Mouse (Mus musculus): Measurements from ENCODE around the gene Zpld1. TPM values are rescaled to one million over a fixed set of nuclear protein-coding genes. Genes with fewer than 3 reads are reported as not detected.

The Zpld1 gene
- 0.06 and 0.15 TPM in 2 replicates for polyA plus RNA-seq (2015; fragmentation: Nextera tagmentation; extraction: Ambion mirVana)

DNA sequence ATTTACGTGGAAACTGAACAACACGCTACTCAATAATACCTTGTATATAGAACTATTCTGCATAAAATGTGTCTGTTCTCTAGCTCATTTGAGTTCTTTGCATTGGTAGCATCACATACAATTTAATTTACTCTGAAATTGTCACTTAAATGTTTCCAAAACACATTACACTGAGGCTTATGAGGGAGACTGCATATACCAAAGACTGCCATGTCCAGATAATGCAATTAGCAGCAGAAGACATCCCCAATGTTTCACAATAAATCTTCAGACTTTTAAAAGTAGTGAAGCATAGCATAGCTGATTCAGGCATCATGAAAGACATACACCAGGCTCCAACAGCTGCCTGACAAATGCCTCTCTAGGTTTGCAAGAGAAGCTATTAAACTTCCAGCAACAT, at the start of gene Zpld1:
TSS of gene Zpld1 (minus strand) at position 101 of the 400 bp plus-strand sequence.
- Histone ChIP-seq H3K4me3 (ENCODE audit: low read length) (no peak within 1 kb of the TSS), H3K27me3 (replicated peaks; ENCODE audit: control insufficient read depth, insufficient read depth, low read length) (no peaks in the 10 kb centered on the region), H3K9me3 (ENCODE audit: control insufficient read depth, low read length) (no peaks in the 10 kb centered on the region), H3K27ac (ENCODE audit: low read length) (no peak within 1 kb of the TSS), H3K9ac (ENCODE audit: low read depth, low read length) (no peak within 1 kb of the TSS), H3K4me1 (ENCODE audit: control insufficient read depth, insufficient read depth, low read length) (no peaks in the 10 kb centered on the region), H3K36me3 (ENCODE audit: control insufficient read depth, insufficient read depth, low read length) (no peaks in the 10 kb centered on the region), H3K4me2 (ENCODE audit: low read depth, low read length) (no peak within 1 kb of the TSS)
- 94% methylated on average over 2 of the region's 2 CpGs for WGBS
- no peak for ATAC-seq

DNA sequence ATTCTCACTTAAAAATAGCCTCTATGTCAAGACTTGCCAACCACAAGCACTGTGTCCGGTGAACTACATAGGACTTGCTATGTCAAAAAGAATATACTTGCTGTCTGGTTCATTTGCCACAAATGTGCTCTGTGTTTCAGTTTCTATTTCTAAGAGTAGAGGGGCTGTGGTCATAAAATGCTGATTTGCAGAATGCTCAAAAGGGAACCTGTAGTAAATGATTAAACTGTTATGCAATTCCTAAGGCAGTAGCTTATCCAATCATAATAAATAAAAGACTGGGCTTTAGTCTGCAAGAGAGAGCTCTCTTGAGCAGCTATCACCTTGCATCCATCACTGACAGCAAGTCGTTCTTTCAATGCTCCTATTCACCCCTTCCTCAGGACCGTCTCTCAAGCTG, 47.9 kb upstream of the Zpld1 start:
- H3K27ac ChIP-seq (ENCODE audit: low read length): no peak overlapping the region
- H3K27me3 ChIP-seq (replicated peaks; ENCODE audit: control insufficient read depth, insufficient read depth, low read length): no peaks in the 10 kb centered on the region
- 0 out of 2 replicates have a peak, but pooled peaks have one; percentile 46 for ATAC-seq
- 61% methylated on average over 3 of the region's 3 CpGs for WGBS
- H3K36me3 ChIP-seq (ENCODE audit: control insufficient read depth, insufficient read depth, low read length): no peaks in the 10 kb centered on the region
- no peak overlapping the region for H3K9ac ChIP-seq (ENCODE audit: low read depth, low read length)
- no peak overlapping the region for H3K4me3 ChIP-seq (ENCODE audit: low read length)
- H3K4me1 ChIP-seq (ENCODE audit: control insufficient read depth, insufficient read depth, low read length): no peaks in the 10 kb centered on the region
- H3K9me3 ChIP-seq (ENCODE audit: control insufficient read depth, low read length): no peaks in the 10 kb centered on the region
- H3K4me2 ChIP-seq (ENCODE audit: low read depth, low read length): no peak overlapping the region

DNA sequence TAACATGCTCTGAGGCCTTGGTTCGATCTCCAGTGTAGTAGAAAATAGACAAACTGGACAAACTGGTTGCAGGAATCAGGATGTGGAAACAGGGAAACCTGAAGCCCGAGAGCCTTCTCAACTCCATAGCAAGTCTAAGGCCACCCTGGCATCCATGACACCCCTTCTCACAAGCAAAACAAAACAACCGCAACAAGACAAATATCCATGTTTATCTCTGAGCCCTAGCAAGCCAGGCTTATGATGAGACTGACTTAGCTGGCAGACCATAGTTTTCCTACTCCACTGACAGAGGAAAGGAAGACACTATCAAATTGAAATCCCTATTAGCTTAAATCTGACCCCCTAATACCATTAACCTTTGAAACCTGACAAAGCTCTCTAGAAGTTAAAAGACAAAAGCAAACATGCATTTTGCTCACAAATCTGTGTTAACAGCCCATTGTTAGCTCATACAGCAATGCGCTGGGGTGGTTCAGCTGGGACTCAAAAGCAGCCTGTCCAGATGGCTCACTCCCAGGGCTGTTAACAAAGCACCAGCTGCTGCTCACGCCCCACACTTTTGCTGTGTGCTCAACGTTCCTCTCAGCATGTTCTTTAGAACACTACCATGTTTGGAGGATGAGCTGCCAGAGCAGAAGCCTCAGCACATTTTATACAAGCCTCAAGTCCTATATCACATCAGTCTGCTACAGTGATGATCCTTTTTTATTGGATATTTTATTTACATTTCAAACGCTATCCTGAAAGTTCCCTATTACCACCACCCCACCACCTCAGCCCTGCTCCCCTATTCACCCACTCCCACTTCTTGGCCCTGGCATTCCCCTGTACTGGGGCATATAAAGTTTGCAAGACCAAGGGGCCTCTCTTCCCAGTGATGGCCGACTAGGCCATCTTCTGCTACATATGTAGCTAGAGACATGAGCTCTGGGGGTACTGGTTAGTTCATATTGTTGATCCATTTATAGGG, 24.0 kb upstream of the Zpld1 start:
- peak; percentile 83 for ATAC-seq
- H3K9me3 ChIP-seq (ENCODE audit: control insufficient read depth, low read length): no peaks in the 10 kb centered on the region
- H3K9ac ChIP-seq (ENCODE audit: low read depth, low read length): no peak overlapping the region
- H3K4me3 ChIP-seq (ENCODE audit: low read length): no peak overlapping the region
- H3K36me3 ChIP-seq (ENCODE audit: control insufficient read depth, insufficient read depth, low read length): no peaks in the 10 kb centered on the region
- WGBS: 41% methylated on average over 8 of the region's 8 CpGs
- H3K27me3 ChIP-seq (replicated peaks; ENCODE audit: control insufficient read depth, insufficient read depth, low read length): no peaks in the 10 kb centered on the region
- H3K27ac ChIP-seq (ENCODE audit: low read length): no peak overlapping the region
- H3K4me2 ChIP-seq (ENCODE audit: low read depth, low read length): no peak overlapping the region
- H3K4me1 ChIP-seq (ENCODE audit: control insufficient read depth, insufficient read depth, low read length): no peaks in the 10 kb centered on the region

DNA sequence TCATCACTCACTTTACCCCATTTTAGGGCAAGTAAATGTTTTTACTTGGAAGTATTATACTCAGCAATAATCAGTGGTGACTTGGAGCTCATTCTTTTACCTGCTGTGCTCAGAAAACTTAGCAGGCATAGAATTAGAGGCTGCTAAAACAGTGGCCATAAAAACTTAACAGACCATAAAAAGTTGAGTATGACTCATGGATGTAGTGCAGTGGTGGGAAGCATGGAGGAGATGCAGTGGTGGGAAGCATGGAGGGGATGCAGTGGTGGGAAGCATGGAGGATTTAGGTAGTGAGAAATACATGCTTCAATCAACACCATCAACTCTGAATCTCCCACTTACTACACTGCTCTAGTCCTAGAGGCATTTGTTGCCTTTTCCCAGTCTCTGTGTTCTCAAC, 19.2 kb upstream of the Zpld1 start:
- no peak overlapping the region for H3K4me3 ChIP-seq (ENCODE audit: low read length)
- no peaks in the 10 kb centered on the region for H3K4me1 ChIP-seq (ENCODE audit: control insufficient read depth, insufficient read depth, low read length)
- no peak overlapping the region for H3K27ac ChIP-seq (ENCODE audit: low read length)
- no peaks in the 10 kb centered on the region for H3K36me3 ChIP-seq (ENCODE audit: control insufficient read depth, insufficient read depth, low read length)
- H3K9ac ChIP-seq (ENCODE audit: low read depth, low read length): no peak overlapping the region
- no peak overlapping the region for H3K4me2 ChIP-seq (ENCODE audit: low read depth, low read length)
- H3K27me3 ChIP-seq (replicated peaks; ENCODE audit: control insufficient read depth, insufficient read depth, low read length): no peaks in the 10 kb centered on the region
- no peaks in the 10 kb centered on the region for H3K9me3 ChIP-seq (ENCODE audit: control insufficient read depth, low read length)
- no peak for ATAC-seq

DNA sequence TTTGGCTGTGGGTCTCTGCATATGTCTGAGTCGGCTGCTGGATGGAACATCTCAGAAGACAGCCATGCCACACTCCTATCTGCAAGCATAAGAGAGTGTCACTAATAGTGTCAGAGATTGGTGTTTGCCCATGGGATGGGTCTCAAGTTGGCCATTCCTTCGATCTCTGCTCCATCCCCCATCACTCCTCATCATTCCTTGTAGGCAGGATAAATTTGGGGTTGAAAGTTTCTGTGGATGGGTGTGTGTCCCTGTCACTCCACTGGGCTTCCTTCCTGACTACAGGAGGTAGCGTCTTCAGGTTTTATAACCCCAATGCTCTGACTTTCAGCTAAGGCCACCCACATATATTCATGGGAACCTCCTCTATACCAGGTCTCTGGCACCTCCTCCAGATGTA, 14.3 kb upstream of the Zpld1 start:
- H3K27me3 ChIP-seq (replicated peaks; ENCODE audit: control insufficient read depth, insufficient read depth, low read length): no peaks in the 10 kb centered on the region
- H3K27ac ChIP-seq (ENCODE audit: low read length): no peak overlapping the region
- no peak for ATAC-seq
- 91% methylated on average over 3 of the region's 3 CpGs for WGBS
- H3K4me2 ChIP-seq (ENCODE audit: low read depth, low read length): no peak overlapping the region
- H3K4me1 ChIP-seq (ENCODE audit: control insufficient read depth, insufficient read depth, low read length): no peaks in the 10 kb centered on the region
- no peaks in the 10 kb centered on the region for H3K9me3 ChIP-seq (ENCODE audit: control insufficient read depth, low read length)
- no peak overlapping the region for H3K9ac ChIP-seq (ENCODE audit: low read depth, low read length)
- H3K4me3 ChIP-seq (ENCODE audit: low read length): no peak overlapping the region
- no peaks in the 10 kb centered on the region for H3K36me3 ChIP-seq (ENCODE audit: control insufficient read depth, insufficient read depth, low read length)

DNA sequence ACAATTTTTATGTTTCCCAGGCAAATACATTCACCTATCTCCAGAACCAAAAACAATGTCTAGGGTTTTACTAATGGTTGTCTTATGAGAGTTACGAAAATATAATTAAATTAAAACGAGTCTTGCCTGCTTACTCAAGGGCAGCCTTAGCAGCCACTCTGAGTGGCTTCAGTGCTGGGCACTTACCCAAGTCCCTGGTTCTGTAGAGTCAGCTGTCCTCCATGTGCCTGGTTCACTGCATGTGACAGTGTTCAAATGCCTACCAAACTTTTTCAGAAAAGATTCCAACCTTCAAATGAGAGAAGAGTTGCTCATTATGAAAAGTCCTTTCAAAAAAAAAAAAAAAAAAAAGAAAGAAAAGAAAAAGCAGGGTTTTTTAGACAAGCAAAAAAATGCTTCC, 15.1 kb downstream of the Zpld1 start:
- H3K9me3 ChIP-seq (ENCODE audit: control insufficient read depth, low read length): no peaks in the 10 kb centered on the region
- H3K9ac ChIP-seq (ENCODE audit: low read depth, low read length): no peak overlapping the region
- H3K27ac ChIP-seq (ENCODE audit: low read length): no peak overlapping the region
- 84% methylated on average over 2 of the region's 2 CpGs for WGBS
- H3K4me2 ChIP-seq (ENCODE audit: low read depth, low read length): no peak overlapping the region
- ATAC-seq: no peak
- no peaks in the 10 kb centered on the region for H3K4me1 ChIP-seq (ENCODE audit: control insufficient read depth, insufficient read depth, low read length)
- no peaks in the 10 kb centered on the region for H3K27me3 ChIP-seq (replicated peaks; ENCODE audit: control insufficient read depth, insufficient read depth, low read length)
- H3K4me3 ChIP-seq (ENCODE audit: low read length): no peak overlapping the region
- no peaks in the 10 kb centered on the region for H3K36me3 ChIP-seq (ENCODE audit: control insufficient read depth, insufficient read depth, low read length)

DNA sequence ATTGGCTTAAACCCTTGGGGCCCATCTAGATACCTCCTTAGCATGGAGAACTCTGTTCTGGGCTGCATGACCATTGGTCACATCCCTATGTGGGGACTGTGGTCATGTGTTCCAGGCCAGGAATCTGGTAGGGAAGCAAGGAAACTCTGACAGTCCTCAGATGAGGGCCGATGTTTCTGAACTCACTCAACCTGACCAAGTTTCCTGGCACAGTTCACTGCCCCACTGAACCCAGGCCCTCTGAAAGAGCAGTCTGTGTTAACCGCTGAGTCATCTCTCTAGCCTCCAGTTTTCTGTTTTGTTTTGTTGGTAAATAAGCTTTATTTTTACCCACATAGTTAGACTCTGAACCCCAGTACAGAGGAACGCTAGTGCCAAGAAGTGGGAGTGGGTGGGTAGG, 20.3 kb downstream of the Zpld1 start:
- H3K9me3 ChIP-seq (ENCODE audit: control insufficient read depth, low read length): no peaks in the 10 kb centered on the region
- H3K27me3 ChIP-seq (replicated peaks; ENCODE audit: control insufficient read depth, insufficient read depth, low read length): no peaks in the 10 kb centered on the region
- no peak overlapping the region for H3K4me2 ChIP-seq (ENCODE audit: low read depth, low read length)
- H3K4me1 ChIP-seq (ENCODE audit: control insufficient read depth, insufficient read depth, low read length): no peaks in the 10 kb centered on the region
- WGBS: 94% methylated on average over 3 of the region's 3 CpGs
- H3K4me3 ChIP-seq (ENCODE audit: low read length): no peak overlapping the region
- H3K27ac ChIP-seq (ENCODE audit: low read length): no peak overlapping the region
- no peaks in the 10 kb centered on the region for H3K36me3 ChIP-seq (ENCODE audit: control insufficient read depth, insufficient read depth, low read length)
- H3K9ac ChIP-seq (ENCODE audit: low read depth, low read length): no peak overlapping the region
- no peak for ATAC-seq

DNA sequence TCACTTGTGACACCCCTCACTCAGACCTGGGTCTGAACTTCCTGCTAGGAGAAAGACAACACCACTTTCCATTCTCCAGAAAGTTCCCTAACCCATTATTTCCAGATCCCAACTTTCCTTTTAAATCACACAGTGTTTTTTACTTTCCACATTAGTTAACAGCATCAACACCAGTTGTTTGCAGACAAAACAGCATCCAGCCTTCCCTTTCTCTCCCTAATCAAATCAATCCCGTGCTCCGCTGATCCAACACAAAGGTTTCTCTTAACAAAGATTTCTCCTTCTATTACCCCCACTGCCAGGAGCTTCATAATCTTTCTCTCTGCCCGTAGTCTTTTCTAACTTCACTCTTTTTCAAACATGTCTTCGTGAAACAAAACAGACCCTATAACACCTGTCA, 32.5 kb downstream of the Zpld1 start:
- Histone ChIP-seq H3K9ac (ENCODE audit: low read depth, low read length) (no peak overlapping the region), H3K27me3 (replicated peaks; ENCODE audit: control insufficient read depth, insufficient read depth, low read length) (no peaks in the 10 kb centered on the region), H3K27ac (ENCODE audit: low read length) (no peak overlapping the region), H3K9me3 (ENCODE audit: control insufficient read depth, low read length) (no peaks in the 10 kb centered on the region), H3K4me3 (ENCODE audit: low read length) (no peak overlapping the region), H3K4me1 (ENCODE audit: control insufficient read depth, insufficient read depth, low read length) (no peaks in the 10 kb centered on the region), H3K36me3 (ENCODE audit: control insufficient read depth, insufficient read depth, low read length) (no peaks in the 10 kb centered on the region), H3K4me2 (ENCODE audit: low read depth, low read length) (no peak overlapping the region)
- 35% methylated on average over 4 of the region's 4 CpGs for WGBS
- no peak for ATAC-seq

DNA sequence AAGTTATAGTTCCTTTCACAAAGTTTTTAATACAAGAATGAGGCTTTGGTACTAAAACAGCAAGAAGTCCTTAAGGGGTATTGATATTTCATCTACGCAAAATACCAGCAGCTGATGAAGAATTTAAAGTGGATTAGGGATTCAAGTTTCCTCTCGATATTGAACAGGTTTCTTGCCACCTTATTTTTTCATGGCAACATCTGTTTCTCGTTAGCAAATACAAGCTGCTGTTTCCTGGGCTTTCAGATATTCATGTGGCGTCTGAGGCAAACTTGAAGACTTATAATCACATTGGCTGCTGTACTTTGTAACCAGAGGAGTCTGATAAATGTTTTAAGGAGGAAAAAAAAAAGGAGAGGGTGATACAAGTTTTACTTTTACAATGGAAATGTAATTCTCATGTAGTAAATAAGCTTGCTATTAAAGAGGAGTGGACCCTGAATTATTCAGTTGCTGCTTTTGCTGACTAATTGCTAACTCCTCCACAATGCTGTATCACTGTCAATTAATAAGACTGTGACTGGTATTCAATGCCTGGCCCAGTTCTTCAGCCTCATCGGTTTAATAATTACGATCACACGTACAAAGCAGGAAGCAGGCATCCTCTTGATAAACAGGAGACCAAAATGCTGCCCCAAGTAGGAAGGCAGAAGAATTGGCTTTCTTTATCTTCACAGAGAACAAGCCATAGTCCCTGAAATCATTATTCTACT, 36.8 kb downstream of the Zpld1 start:
- no peaks in the 10 kb centered on the region for H3K36me3 ChIP-seq (ENCODE audit: control insufficient read depth, insufficient read depth, low read length)
- H3K27me3 ChIP-seq (replicated peaks; ENCODE audit: control insufficient read depth, insufficient read depth, low read length): no peaks in the 10 kb centered on the region
- no peaks in the 10 kb centered on the region for H3K9me3 ChIP-seq (ENCODE audit: control insufficient read depth, low read length)
- no peaks in the 10 kb centered on the region for H3K4me1 ChIP-seq (ENCODE audit: control insufficient read depth, insufficient read depth, low read length)
- no peak overlapping the region for H3K27ac ChIP-seq (ENCODE audit: low read length)
- no peak for ATAC-seq
- no peak overlapping the region for H3K4me3 ChIP-seq (ENCODE audit: low read length)
- H3K4me2 ChIP-seq (ENCODE audit: low read depth, low read length): no peak overlapping the region
- no peak overlapping the region for H3K9ac ChIP-seq (ENCODE audit: low read depth, low read length)
- WGBS: 57% methylated on average over 7 of the region's 7 CpGs
